Mouse (Mus musculus) embryonic stem cell, embryonic (primary cell): ENCODE data around the gene Best1.

Experiments used
- CTCF ChIA-PET, 4 experiments: fragments of 300-600 bp in 2 of 4; fragments of 350-600 bp in 2 of 4; sonication (Branson Sonifier 250); formaldehyde crosslinking; loops; one replicate each; lab custom pipeline; 2022; ENCODE audit warnings: inconsistent platforms in 2 of 4; lab: Charles Lee
- POLR2A ChIA-PET, 4 experiments: fragments of 300-600 bp in 2 of 4; fragments of 350-600 bp in 2 of 4; sonication (Branson Sonifier 250); formaldehyde crosslinking; loops; one replicate each; lab custom pipeline; 2022; ENCODE audit warnings: antibody characterized with exemption in 4 of 4, inconsistent platforms in 1 of 4; lab: Charles Lee

The Best1 gene

DNA sequence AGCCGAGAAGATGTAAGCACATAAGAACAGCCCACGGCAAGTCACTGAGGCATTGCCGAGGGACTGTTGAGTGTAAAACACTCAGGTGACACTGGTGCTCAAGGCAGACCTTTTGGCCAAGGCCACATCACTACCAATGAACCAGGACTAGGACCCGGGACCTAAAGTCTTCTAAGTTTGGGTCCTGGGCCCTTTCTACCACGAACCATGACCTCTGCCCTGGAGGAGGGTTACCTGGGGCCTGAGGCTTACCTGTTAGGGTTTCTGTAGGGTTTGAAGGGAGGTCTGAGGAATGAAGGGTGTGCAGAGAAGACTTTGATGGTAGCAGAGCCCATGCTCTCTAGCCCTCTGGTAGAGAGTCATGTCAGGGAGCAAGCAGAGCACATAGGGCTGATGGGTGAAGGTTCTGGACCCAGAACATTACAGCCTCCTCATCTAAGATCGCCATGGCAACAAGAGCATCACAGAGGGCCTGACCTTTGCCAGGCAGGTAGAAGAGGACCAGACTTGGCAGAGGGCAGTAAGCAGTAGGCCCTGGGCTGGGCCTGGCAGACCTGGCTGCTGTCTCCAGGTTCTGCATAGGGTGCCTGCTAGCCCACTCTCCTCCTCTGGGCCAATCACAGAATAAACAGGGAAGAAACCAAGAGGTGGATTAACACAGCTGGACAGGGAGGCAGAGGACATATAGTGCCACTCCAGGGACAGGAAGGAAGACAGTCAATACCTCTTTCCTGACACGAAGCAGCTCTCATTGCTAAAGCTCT lies at the start of gene Best1, which contains the start of gene Rab3il1:
TSS of gene Best1 (minus strand) at position 428 of the 764 bp plus-strand sequence.
TSS of gene Rab3il1 (plus strand) at position 464 of the 764 bp plus-strand sequence.
- CTCF ChIA-PET = interaction anchor here in 3 of 4 experiments (0.6 to 3.4 kb wide), 6 partner anchors 10 to 33 kb away, joined by 3 to 25 read pairs (median 10); no protein-coding TSS in a partner anchor

DNA sequence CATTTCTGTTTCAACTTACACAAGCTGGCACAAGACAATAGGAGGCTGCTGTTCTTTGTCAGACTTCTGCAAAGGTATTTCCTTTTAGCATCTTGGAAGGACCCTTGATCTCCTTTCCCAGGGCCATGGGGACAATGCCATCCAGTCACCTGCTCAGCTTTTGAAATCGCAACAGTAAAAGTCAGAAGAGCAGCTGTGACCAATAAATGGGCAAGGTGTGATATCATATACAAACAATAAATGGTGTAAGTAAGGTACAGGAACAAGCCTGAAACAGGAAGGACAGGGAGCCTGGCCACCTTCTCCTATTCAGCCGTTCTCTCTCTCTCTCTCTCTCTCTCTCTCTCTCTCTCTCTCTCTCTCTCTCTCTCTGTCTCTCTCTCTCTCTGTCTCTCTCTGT lies 49.0 kb upstream of the Best1 start:
- CTCF ChIA-PET = interaction anchor here in 2 of 4 experiments (0.7 kb wide), 2 partner anchors 32 to 285 kb away, joined by 3 read pairs; no protein-coding TSS in a partner anchor
- POLR2A ChIA-PET = interaction anchor here in 2 of 4 experiments (1.0 to 1.2 kb wide), 3 partner anchors 10 to 78 kb away, joined by 3 read pairs; no protein-coding TSS in a partner anchor

More for the DNA sequence above, at the start of gene Best1, which contains the start of gene Rab3il1:
- POLR2A ChIA-PET = interaction anchor here in 2 of 4 experiments (0.6 to 8.1 kb wide), 2 partner anchors 12 to 754 kb away, joined by 10 to 39 read pairs; no protein-coding TSS in a partner anchor

DNA sequence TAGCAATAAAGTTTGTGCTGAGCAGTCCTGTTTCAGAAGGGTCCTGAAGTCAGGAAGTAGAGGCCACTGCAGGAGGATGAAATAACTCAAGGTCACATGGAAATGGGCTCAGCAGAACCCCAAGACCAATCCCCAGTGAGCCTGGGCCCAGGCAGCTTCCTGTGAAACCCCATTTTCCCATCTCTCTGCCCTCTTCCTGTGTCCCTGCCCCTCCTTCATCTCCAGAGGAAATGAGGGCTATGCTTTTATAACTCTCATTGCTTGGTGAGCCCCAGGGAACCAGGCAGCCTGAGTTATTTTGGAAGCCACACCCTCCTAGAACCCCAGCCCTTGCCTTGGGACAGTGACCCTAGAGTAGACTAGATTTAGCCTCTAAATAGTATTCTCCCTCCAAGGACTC lies 48.1 kb upstream of the Best1 start:
- CTCF ChIA-PET = interaction anchor here (0.6 to 1.7 kb wide), 4 partner anchors 9 to 169 kb away, joined by 3 to 6 read pairs (median 5); no protein-coding TSS in a partner anchor
- POLR2A ChIA-PET = interaction anchor here in 2 of 4 experiments (0.8 to 1.2 kb wide), 5 partner anchors 10 to 79 kb away, joined by 3 to 4 read pairs (median 3); no protein-coding TSS in a partner anchor

DNA sequence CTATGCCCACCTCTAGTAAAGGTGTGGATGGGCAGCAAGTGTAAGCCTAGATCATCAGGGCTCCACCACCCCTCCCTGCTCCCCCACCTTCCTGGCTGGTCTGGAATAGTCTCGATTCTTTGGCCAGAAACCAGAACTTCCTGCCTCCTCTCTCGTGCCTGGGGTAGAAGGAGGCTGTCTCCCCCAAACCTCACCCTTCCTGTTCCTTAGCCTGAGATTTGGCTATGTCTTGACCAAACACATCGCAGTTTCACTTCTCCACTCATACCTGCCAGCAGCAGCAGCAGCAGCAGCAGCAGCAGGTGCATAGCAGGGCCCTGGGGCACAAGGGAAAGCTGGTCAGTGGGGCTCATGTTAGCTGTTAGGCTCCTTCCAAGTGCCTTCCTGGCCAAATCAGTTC lies 45.5 kb upstream of the Best1 start:
- ChIA-PET CTCF (interaction anchor here in 1 of 4 experiments (1.6 kb wide), 1 partner anchor 55 kb away, joined by 4 read pairs; no protein-coding TSS in a partner anchor), POLR2A (interaction anchor here in 1 of 4 experiments (0.6 kb wide), 1 partner anchor 22 kb away, joined by 5 read pairs; no protein-coding TSS in a partner anchor)

DNA sequence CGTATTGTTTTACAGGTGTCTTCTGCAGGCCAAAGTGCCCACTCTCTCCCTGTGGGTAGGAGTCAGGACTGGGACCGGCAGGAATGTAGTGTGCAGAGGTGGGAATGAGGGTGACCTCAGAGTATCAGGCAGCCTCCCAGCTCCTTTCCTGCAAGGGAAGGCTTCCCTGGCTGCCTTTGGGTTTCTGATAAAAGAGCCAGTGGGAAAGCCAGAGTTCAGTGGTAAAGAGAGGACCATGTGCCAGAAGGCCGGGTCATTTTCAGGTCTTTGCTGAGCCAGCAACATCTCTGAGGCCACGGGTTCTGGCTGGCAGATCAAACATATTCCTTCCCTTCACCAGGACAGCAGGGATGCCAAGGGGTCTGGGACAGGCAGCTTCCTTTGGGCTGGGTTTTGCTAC lies 44.9 kb upstream of the Best1 start:
- CTCF ChIA-PET = interaction anchor here in 2 of 4 experiments (0.6 to 1.6 kb wide), 2 partner anchors 55 to 454 kb away, joined by 3 to 4 read pairs; no protein-coding TSS in a partner anchor
- POLR2A ChIA-PET = no interaction called here

DNA sequence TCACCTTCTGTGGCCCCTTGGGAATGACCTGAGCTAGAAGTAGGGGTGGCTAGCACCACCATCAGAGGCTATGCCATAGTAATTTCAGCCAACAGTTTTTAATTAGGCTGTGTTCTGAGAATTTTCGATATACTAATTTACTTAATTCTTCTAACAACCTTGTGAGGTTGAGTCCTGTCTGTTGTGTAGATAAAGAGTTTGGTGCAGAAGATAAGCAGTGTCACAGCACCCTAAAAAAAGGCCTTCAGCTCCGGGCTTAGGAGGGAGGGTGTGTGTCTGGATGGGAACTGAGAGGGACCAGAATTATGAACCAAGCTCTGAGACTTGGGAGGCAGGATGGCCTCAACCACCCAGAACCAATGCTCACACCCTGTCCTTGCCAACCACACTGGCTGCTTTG lies 44.3 kb upstream of the Best1 start:
- POLR2A ChIA-PET = interaction anchor here in 2 of 4 experiments (0.6 to 0.7 kb wide), 2 partner anchors 19 to 32 kb away, joined by 3 to 6 read pairs; no protein-coding TSS in a partner anchor
- CTCF ChIA-PET = interaction anchor here in 3 of 4 experiments (0.7 to 1.6 kb wide), 3 partner anchors 14 to 54 kb away, joined by 3 to 4 read pairs (median 3); no protein-coding TSS in a partner anchor

DNA sequence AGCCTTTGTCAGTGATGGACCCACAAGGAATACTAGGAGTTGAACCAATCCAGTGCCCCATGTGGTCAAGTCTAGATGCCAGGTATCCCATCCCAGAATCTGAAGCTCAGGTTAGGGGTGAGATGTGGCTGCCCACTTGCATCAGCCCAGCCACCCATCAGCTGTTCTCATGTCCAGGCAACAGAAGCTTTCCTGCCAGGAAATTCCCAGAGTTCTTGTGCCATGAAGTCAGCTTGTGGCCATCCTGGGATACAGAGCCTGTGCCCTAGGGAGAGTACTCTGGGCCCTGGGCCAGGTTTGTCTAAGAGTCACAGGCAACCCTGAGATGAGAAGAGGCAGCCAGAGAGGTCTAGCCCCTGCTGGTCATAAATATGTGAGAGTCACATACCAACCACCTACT lies 42.2 kb upstream of the Best1 start:
- CTCF ChIA-PET = interaction anchor here in 3 of 4 experiments (0.6 to 1.3 kb wide), 6 partner anchors 15 to 189 kb away, joined by 3 to 6 read pairs (median 4); no protein-coding TSS in a partner anchor
- POLR2A ChIA-PET = interaction anchor here in 3 of 4 experiments (0.6 to 1.7 kb wide), 6 partner anchors 9 to 207 kb away, joined by 3 to 4 read pairs (median 4); partner anchors contain the start of gene Incenp (in 1 of the 3)

DNA sequence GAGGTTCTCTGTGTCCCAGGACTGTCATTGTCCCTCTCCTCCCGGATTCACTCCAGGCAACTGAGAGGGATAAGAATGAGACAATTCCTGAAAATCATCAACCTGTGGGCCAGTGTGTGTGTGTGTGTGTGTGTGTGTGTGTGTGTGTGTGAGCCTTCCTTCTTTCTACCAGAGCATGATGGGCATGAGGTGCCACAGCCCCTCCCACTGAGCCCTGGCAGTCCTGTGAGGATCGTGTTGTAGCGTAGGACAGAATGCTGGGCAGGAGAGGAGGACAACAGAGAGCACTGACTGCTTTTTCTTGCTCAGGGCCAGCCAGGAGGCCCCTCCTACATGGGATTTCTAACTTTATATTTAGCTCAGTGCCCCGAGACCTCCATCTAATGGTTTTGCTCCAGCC lies 41.4 kb upstream of the Best1 start:
- ChIA-PET POLR2A (interaction anchor here in 2 of 4 experiments (0.7 to 1.4 kb wide), 4 partner anchors 10 to 208 kb away, joined by 3 to 4 read pairs (median 4); partner anchors contain the start of gene Incenp (in 1 of the 2)), CTCF (interaction anchor here in 2 of 4 experiments (0.7 to 1.3 kb wide), 4 partner anchors 16 to 54 kb away, joined by 3 to 4 read pairs (median 3); no protein-coding TSS in a partner anchor)

DNA sequence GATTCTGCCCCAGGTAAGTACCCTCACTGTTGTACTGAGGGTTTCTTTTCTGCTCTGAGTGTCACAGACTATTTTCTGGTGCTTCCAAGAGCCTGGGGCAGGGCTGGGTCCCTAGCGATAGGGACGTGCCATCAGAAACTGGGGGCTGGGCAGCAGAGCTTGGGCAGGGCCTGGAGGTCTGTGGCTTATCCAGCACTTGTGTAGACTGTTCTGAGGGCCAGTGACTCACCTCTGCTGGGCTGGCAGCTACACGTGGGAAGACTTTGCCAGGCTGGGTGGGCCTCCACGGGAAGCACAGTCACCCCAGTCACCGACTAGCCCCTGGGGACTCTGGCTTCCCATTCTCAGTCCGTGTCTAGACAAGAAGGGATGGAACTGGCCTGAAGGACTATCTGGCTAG lies 40.8 kb upstream of the Best1 start:
- ChIA-PET CTCF (interaction anchor here in 1 of 4 experiments (1.2 kb wide), 1 partner anchor 147 kb away, joined by 13 read pairs; no protein-coding TSS in a partner anchor), POLR2A (interaction anchor here in 2 of 4 experiments (0.5 to 1.4 kb wide), 3 partner anchors 24 to 443 kb away, joined by 3 to 4 read pairs (median 4); no protein-coding TSS in a partner anchor)

DNA sequence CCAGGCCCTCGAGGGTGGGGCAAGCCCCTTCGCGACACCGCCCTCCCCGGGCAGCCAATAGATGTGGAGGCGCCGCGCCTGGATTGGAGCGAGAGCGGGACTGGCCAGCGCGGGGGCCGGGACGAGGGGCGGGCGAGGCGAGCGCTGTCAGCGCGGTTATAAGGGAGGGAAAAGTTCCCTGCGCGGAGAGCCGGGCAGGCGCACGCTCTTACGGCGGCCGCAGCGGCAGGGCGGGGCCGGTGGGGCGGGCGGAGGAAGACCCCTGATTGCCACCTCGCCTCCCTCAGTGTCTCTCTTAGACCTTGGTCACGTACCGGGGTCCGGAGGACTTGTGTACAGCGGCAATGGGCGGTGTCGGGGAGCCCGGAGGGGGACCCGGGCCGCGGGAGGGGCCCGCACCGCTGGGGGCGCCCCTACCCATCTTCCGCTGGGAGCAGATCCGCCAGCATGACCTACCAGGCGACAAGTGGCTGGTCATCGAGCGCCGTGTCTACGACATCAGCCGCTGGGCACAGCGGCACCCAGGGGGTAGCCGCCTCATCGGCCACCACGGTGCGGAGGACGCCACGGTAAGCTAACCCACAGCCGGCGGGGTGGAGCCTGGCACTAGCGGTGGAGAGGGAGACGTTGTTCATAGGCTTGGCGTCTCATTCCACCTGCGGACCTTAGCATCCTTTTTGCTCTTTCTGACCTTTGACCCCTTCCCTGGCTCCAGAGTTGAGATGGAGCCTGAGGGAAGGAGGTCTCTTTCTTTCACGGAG lies 40.1 kb upstream of the Best1 start, which contains the start of gene Fads3:
TSS of gene Fads3 (plus strand) at position 182 of the 761 bp plus-strand sequence.
- ChIA-PET CTCF (interaction anchor here in 2 of 4 experiments (0.7 to 1.2 kb wide), 2 partner anchors 55 to 148 kb away, joined by 3 to 13 read pairs; no protein-coding TSS in a partner anchor), POLR2A (interaction anchor here in 2 of 4 experiments (0.5 to 1.0 kb wide), 2 partner anchors 59 to 444 kb away, joined by 3 to 4 read pairs; no protein-coding TSS in a partner anchor)

DNA sequence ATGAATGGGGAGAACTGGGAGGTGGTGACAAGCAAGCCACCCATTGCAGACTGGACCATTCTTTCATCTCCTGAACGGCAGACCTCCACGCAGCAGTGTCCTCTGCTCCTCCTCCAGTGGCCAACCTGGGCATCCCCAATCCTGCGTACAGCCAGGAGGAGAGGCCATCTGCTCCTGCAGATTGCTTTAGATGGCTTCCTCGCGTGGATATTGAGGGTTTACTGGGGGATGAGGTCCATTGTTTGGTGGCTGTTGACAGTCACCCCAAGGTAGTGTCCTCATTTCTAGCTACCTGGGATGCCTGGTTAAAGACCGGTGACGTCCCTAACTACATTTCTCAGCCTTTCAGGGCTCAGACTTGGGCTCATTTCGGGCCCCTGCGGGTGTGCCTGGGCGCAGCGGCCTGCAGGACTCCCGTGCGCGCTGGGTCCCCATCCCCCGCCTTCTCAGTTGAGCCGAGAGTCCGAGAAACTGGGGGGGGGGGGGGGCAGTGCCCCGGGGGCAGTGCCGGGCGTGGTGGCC lies 39.5 kb upstream of the Best1 start:
- ChIA-PET CTCF (interaction anchor here in 2 of 4 experiments (0.7 to 1.2 kb wide), 3 partner anchors 56 to 149 kb away, joined by 3 to 13 read pairs (median 3); no protein-coding TSS in a partner anchor), POLR2A (interaction anchor here in 1 of 4 experiments (1.0 kb wide), 1 partner anchor 20 kb away, joined by 3 read pairs; no protein-coding TSS in a partner anchor)

DNA sequence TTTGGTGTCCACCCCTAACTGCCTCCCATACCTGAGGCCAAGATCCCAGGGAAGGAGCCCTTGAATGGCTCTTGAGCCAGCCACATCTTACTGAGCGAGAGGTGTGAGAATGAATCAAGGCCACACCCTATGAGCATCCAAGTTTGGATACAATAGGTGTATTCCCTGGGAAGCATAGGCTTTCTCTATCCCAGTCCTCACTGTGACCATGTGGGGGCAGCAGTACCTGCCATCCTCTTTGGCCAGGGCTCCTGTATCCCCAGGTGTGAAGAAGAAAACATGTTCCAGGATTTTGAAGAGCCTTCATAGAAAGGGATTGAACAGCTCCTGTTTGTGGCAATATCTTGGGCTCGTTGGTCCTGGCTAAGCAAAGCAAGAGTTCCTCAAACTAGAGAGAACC lies 38.2 kb upstream of the Best1 start:
- CTCF ChIA-PET = interaction anchor here in 3 of 4 experiments (0.5 to 1.8 kb wide), 10 partner anchors 17 to 204 kb away, joined by 3 to 7 read pairs (median 4); no protein-coding TSS in a partner anchor

DNA sequence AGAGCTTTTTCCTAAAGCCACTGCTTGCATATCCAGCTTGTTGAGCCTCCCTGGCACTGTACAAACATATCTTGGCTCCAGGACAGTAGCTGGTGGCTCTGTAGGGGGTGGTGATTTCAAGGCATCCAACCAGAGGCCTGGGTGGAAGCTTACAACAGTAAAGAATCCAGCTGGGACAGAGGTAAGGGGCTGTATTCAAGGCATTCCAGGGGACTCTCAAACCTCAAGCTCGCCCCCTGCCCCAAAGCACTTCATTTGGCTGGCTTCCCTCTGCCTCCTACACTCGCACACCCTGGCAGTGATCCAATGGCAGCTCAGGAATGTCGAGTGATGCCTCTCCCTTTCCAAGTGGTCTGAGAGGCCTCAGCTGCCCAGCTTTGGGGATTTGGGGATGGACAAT lies 37.5 kb upstream of the Best1 start:
- ChIA-PET POLR2A (interaction anchor here (0.6 to 1.8 kb wide), 12 partner anchors 9 to 934 kb away, joined by 3 to 9 read pairs (median 4); no protein-coding TSS in a partner anchor), CTCF (interaction anchor here (0.5 to 1.8 kb wide), 23 partner anchors 16 to 1023 kb away, joined by 3 to 9 read pairs (median 5); partner anchors contain the start of gene Fads2 (in 1 of the 4))

More for the DNA sequence above, 38.2 kb upstream of the Best1 start:
- POLR2A ChIA-PET = interaction anchor here in 2 of 4 experiments (0.9 to 1.8 kb wide), 6 partner anchors 9 to 180 kb away, joined by 3 to 9 read pairs (median 4); no protein-coding TSS in a partner anchor

DNA sequence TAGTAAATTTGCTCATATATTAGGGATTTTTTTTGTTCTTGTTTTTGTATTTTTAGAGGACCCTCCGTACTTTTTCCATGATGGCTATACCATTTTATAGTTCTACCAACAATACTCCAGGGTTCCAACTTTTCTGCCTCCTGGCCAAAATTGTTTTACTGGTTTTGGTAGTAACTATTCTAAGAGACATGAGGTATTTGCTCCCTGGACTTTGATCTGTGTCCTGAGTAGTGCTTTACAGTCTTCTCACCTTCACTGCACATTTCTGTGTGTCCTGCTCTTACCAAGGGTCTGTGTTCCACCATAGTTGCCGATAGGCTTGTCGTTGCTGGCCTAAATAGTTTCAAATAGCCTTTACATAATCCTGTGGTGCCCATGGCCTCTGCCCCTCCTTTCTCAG lies 36.9 kb upstream of the Best1 start:
- CTCF ChIA-PET = interaction anchor here (0.6 to 1.8 kb wide), 15 partner anchors 16 to 220 kb away, joined by 3 to 9 read pairs (median 4); partner anchors contain the start of gene Fads2 (in 1 of the 4)
- POLR2A ChIA-PET = interaction anchor here in 3 of 4 experiments (0.6 to 1.8 kb wide), 11 partner anchors 8 to 160 kb away, joined by 3 to 9 read pairs (median 3); no protein-coding TSS in a partner anchor

DNA sequence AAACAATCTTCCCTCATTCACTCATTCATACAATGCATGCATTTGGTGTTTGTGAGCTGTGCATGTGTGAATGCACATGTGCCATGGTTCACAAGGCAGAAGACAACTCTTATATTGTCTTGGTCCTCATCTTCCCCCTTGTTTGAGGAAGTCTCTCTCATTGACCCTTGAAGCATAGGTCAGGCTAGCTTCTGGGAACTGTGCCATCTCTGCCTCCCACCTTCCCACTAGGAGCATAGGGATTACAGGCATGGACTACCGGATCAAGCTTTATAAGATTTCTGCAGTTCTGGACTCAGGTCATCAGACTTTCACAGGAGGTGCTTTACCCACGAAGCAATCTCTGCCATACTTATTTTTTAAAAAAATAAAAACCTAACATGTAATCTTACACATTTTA lies 36.1 kb upstream of the Best1 start:
- CTCF ChIA-PET = interaction anchor here in 1 of 4 experiments (0.7 to 6.1 kb wide), 2 partner anchors 46 to 162 kb away, joined by 3 to 49 read pairs; no protein-coding TSS in a partner anchor
- POLR2A ChIA-PET = interaction anchor here in 2 of 4 experiments (0.5 to 1.4 kb wide), 4 partner anchors 9 to 160 kb away, joined by 3 to 4 read pairs (median 4); no protein-coding TSS in a partner anchor
